Mouse (Mus musculus) C2C12 (cell line): ENCODE results near the gene A730061H03Rik.

Source experiments
- CTCF ChIP-seq: IDR thresholded peaks from one replicate; pipeline ENCODE4 v1.5.1; 2011; ENCODE audit not compliant: control insufficient read depth, insufficient read depth, insufficient read length
- MYOG ChIP-seq: IDR thresholded peaks from one replicate; pipeline ENCODE4 v1.6.1; 2011; ENCODE audit not compliant: control insufficient read depth, insufficient read length; ENCODE audit errors: extremely low read depth

DNA sequence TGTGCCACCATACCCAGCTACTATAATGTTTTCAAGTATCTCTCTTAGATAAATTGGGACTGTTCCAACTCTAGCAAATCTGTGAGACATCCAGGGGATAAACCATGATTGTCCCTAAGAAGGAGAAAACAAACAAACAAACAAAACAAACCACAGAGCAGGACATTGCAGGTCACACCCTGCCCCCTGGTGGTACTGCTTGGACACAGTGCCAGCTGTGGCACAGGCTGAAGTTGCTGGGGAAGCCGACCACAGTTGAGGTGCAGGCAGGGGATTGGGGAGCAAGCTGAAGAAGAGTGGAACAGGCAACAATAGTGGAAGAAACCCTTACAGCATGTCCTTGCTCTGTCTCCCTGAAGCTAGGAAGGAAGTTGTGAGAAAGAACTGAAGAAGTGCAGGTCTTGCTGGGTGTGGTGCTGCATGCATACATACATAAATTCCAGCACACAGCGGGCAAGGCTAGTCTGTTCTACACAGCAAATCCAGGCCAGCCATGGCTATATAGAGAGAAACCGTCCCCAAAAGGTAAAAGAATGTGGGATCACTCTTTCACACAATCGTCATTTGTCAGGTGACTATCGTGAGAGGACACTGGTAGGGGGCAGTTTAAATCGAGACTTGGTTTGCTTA is 24.0 kb downstream of the A730061H03Rik start:
- peak; percentile 72 for TF ChIP-seq CTCF
- no peak for TF ChIP-seq MYOG
